Mouse (Mus musculus) ES-E14 (cell line): ENCODE measurements around the gene Nav1.

ENCODE experiments used
- CHD2 ChIP-seq: IDR thresholded peaks from 2 replicates; pipeline ENCODE4 v1.6.1; 2014; ENCODE audit warnings: mild to moderate bottlenecking, low read depth, low read length, inconsistent platforms
- HCFC1 ChIP-seq: IDR thresholded peaks from 2 replicates; pipeline ENCODE4 v1.6.1; 2012; ENCODE audit warnings: low read length, inconsistent platforms, borderline replicate concordance; ENCODE audit not compliant: insufficient read depth
- MAFK ChIP-seq: IDR thresholded peaks from 2 replicates; pipeline ENCODE4 v1.6.1; 2014; ENCODE audit warnings: mild to moderate bottlenecking, low read depth, low read length, inconsistent platforms; ENCODE audit not compliant: insufficient read depth
- ZC3H11A ChIP-seq: IDR thresholded peaks from 2 replicates; pipeline ENCODE4 v1.6.1; 2012; ENCODE audit warnings: low read depth, mild to moderate bottlenecking, inconsistent platforms, low read length, borderline replicate concordance
- ZNF384 ChIP-seq: IDR thresholded peaks from 2 replicates; pipeline ENCODE4 v1.6.1; 2012; ENCODE audit warnings: low read depth, low read length, inconsistent platforms

- TF ChIP-seq MAFK: 0 out of 2 replicates have a peak, but pooled peaks have one; percentile 18
- no peak for TF ChIP-seq CHD2
- no peak for TF ChIP-seq HCFC1
- TF ChIP-seq ZC3H11A: no peak
- no peak for TF ChIP-seq ZNF384
Observed at GRCm38 (mm10) chr1:135594279-135594903, 12.7 kb downstream of the Nav1 start.
